Comparison of ENCODE assay signal across 15 mouse cellular contexts in the genomic region with DNA sequence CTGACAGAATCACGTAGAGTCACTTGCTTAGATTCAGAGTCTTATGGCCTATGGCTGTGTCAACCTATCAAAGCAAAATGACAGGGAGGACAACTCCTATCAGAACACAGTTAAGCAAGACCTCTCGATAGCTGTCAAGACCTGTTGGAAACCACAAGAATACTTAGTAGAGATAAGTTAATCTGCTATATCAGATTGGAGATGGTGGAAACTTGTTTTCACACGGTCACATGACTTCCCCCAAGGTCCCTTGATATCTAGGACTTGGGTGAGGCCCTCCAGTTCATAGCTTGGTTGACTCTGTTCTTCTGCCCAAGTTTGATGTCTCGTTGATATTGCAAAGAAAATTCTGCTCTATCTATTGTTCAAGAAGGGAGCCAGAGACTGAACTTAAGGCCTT.
"Had no signal": no experiment of that assay in that cellular context is flagged by ENCODE, and none has a peak within 500 bp of the region (broad histone marks: within the 10 kb centered on the region; RNA-seq: fewer than 3 reads in every experiment).

No protein-coding gene starts in this region.

- H3K27ac ChIP-seq: neural tube, embryonic 15.5 days; stomach, embryonic 15.5 days; stomach, postnatal 0 days had no signal

- H3K9ac ChIP-seq: neural tube, embryonic 15.5 days; stomach, embryonic 15.5 days had no signal

- H3K4me3 ChIP-seq: neural tube, embryonic 15.5 days; stomach, embryonic 15.5 days had no signal

- H3K36me3 ChIP-seq: neural tube, embryonic 15.5 days; stomach, embryonic 15.5 days had no signal

- H3K27me3 ChIP-seq: neural tube, embryonic 15.5 days; stomach, embryonic 15.5 days had no signal

- H3K4me1 ChIP-seq: neural tube, embryonic 15.5 days; stomach, embryonic 15.5 days had no signal

- H3K9me3 ChIP-seq: neural tube, embryonic 15.5 days; stomach, embryonic 15.5 days had no signal

- DNase-seq: retina, postnatal 1 day; right cerebral cortex, adult 18-20 months; right cerebral cortex, postnatal 14 days; right cerebral cortex, postnatal 25 days; right cerebral cortex, postnatal 4 days; spleen, adult 18-20 months; thymus, adult 18-20 months; thymus, adult 2 months; thymus, postnatal 14 days; thymus, postnatal 25 days; thymus, postnatal 36 days; thymus, postnatal 4 days had no signal
